Comparison of ENCODE assay signal across 9 mouse cellular contexts in genomic region chr7:123068715-123069273, GRCm38 (mm10). TPM values are rescaled to one million over a fixed set of nuclear protein-coding genes. Genes with fewer than 3 reads are reported as not detected.
DNase-seq lines count a peak whose midpoint lies in the region; ATAC-seq and TF ChIP-seq lines count a peak whose summit lies in the region.
"Had no signal": no experiment of that assay in that cellular context is flagged by ENCODE, and none has a peak within 500 bp of the region (broad histone marks: within the 10 kb centered on the region; RNA-seq: fewer than 3 reads in every experiment).

No protein-coding gene starts in this region.

- intact Hi-C loops in left cerebral cortex, postnatal 4 days (cut with DNase I): no loop called here

- H3K27me3 ChIP-seq in heart, postnatal 0 days (ENCODE audit: control insufficient read depth, insufficient read depth, low read length): no peaks in the 10 kb centered on the region
- H3K27me3 ChIP-seq: CH12.LX had no signal

- no peaks in the 10 kb centered on the region for H3K36me3 ChIP-seq in heart, postnatal 0 days (replicated peaks; ENCODE audit: control insufficient read depth, insufficient read depth, low read length)

- H3K4me3 ChIP-seq in heart, postnatal 0 days (ENCODE audit: low read depth, low read length): no peak overlapping the region

- ATAC-seq in heart, postnatal 0 days (ENCODE audit: insufficient read depth, low read depth): 0 out of 2 replicates have a peak, but pooled peaks have one; percentile 25

- H3K9ac ChIP-seq in heart, postnatal 0 days (replicated peaks; ENCODE audit: low read depth, low read length): no peak overlapping the region

- TF ChIP-seq EP300 in heart, postnatal 0 days (IDR thresholded peaks at IDR 0.05; ENCODE audit: low read depth): no peak

- H3K4me2 ChIP-seq in heart, postnatal 0 days (ENCODE audit: low read depth, low read length): no peak overlapping the region

- H3K9me3 ChIP-seq in heart, postnatal 0 days (replicated peaks; ENCODE audit: control insufficient read depth, low read length): no peaks in the 10 kb centered on the region

- DNase-seq in cerebellum, postnatal 14 days: peak; percentile 41 to 65
- no peak for DNase-seq in cerebellum, adult 11-12 months
- peak; percentile 34 for DNase-seq in urinary bladder, postnatal 14 days (ENCODE audit: low spot score)
- DNase-seq in urinary bladder, postnatal 4 days (ENCODE audit: low spot score in 2 of 2): no peak
- peak; percentile 41 for DNase-seq in heart, postnatal 0 days (ENCODE audit: low spot score)
- DNase-seq in left cerebral cortex, postnatal 4 days: peak; percentile 86
- DNase-seq in spleen, adult 12 weeks (ENCODE audit: low spot score): no peak
- no peak for DNase-seq in lung, postnatal 25 days (ENCODE audit: low spot score)

- WGBS in heart, postnatal 0 days: 34% methylated on average over 9 of the region's 9 CpGs

- peaks cover 13% of the 10 kb centered on the region for H3K4me1 ChIP-seq in heart, postnatal 0 days (ENCODE audit: control insufficient read depth, insufficient read depth)

- H3K27ac ChIP-seq in heart, postnatal 0 days (ENCODE audit: low read depth): peak overlapping the region; percentile 69

- TF ChIP-seq CTCF in heart, postnatal 0 days (IDR thresholded peaks at IDR 0.05; ENCODE audit: low read depth): no peak

RNA-seq across cellular contexts. Expression of gene Tnrc6a, which starts 54.9 kb away (rescaled TPM):
- total RNA-seq in heart, postnatal 0 days (2014; rRNA removed; ENCODE audit: low replicate concordance): 31.8 and 41.4 TPM in 2 replicates
- polyA plus RNA-seq in heart, postnatal 0 days (2015; fragmentation: Nextera tagmentation; extraction: Ambion mirVana): 33.6 and 36.9 TPM in 2 replicates
- 10 to 100 TPM; 74.2 to 80.5 TPM for total RNA-seq in left cerebral cortex, postnatal 4 days (2021)

Comparison
In these comparisons a context has a peak if more than half of its experiments do, and no peak if none do; other contexts are left out.
1. DNase-seq: peak in cerebellum, postnatal 14 days (2 of 2), urinary bladder, postnatal 14 days (single experiment), heart, postnatal 0 days (single experiment) and left cerebral cortex, postnatal 4 days (single experiment); none in cerebellum, adult 11-12 months (single experiment), urinary bladder, postnatal 4 days (0 of 2), spleen, adult 12 weeks (single experiment) and lung, postnatal 25 days (single experiment).